Mouse (Mus musculus): ENCODE measurements around the gene Slc11a1.

GRCm38 (mm10) chr1:74391844-74392441 lies 16.9 kb downstream of the Slc11a1 start:
- TF ChIP-seq CTCF (IDR thresholded peaks at IDR 0.05; ENCODE audit: control insufficient read depth, insufficient read depth, low read length): no peak
- peak; percentile 41; the same call in 1 of the 2 replicates for TF ChIP-seq POLR2A (IDR thresholded peaks at IDR 0.05; ENCODE audit: borderline replicate concordance, control insufficient read depth, low read depth, low read length)

Measured in bone marrow, adult 2 months (tissue).